Mouse (Mus musculus) cerebellum, adult 8-10 months (tissue): ENCODE results near the gene D430041D05Rik.
"Not testable (repeated sequence)": the region's sequence is repeated elsewhere in the genome, so short reads cannot be mapped to it uniquely, and the experiment has no call there.

Experiments
- DNase-seq: peaks from one replicate; pipeline ENCODE4 v3.0.0; 2022

Gene D430041D05Rik

DNA sequence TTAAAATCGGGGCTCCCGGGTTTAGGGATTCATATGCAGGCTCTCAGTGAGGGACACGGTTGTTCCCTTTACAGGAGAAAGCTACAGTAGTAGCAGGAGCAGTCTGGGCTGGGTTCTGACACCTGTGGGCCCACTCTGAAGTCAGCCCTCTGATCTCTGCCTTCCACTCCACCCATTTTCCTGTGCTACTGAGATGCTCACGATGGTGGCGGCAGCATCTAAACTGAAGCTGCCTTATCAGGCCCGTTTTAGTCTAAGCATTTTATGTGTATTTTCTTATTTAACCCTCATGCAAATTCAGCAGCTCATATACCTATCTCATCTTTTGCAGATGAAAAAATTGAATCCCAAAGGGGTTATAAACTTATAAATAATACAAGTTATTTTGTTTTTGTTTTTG, 306.0 kb downstream of the D430041D05Rik start:
- DNase-seq = no peak

DNA sequence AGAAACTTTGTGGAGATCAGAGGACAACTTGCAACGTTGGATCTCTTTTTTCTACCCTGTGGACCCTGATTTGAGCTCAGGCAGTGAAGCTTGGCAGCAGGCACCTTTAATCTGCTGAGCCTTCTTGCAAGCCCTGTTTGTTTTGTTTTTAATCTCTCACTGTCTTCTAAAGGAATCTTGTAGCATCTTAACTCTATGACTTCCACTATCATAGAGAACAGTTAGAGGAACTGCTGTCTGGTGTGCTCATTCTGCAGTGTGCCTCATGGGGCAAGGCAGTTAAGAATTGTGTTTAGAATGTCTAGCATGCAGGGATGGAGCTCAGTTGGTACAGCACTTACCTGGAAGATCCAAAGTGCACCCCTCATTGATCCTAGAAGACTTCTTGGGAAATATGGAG, 310.9 kb downstream of the D430041D05Rik start:
- no peak for DNase-seq

DNA sequence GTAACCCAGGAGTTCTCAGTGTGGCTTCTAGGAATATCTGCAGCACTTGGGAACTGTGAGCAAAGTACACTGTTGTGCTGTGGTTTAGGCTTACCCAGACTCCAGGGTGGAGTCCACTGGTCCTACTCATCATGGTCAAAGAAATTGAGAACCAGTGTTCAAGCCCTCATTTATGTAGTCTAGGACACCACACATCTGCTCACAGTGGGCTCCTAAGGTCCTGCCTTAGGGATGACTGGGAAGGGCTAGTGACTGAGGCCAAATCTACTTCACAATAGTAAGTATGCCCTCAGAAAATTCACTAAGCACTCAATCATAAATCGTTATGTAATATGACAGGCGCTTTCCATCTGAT, 311.6 kb downstream of the D430041D05Rik start:
- no peak for DNase-seq

DNA sequence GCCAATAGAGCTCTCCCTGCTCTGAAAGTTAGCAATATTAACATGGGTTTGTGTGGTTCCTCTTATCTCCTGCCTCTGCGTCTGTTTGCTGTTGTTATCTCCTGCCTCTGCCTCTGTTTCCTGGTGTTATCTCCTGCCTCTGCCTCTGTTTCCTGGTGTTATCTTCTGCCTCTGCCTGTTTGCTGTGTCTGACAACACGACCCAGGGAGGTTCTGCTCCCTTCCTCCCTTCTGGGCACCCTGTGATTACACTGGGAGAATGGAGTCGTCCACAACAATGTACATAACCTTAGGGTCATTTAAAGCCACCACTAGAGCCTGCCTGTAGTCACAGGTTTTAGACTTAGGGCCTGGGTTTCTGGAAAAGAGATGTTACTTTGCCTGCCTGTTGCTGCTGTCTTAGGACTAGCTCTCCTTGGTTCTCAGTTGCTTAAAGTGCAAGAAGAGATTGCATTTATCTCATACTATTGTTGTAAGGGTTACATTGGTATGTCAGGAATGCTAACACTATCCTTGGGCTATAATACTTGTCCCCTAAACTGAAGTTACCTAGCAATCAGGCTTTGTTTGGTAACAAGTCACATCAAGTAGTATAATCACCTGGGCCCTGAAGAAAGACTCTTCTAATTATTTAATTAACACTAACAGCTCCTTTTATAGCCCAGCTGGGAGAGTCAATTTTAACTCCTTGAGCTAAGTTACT, 312.1 kb downstream of the D430041D05Rik start:
- no peak for DNase-seq

DNA sequence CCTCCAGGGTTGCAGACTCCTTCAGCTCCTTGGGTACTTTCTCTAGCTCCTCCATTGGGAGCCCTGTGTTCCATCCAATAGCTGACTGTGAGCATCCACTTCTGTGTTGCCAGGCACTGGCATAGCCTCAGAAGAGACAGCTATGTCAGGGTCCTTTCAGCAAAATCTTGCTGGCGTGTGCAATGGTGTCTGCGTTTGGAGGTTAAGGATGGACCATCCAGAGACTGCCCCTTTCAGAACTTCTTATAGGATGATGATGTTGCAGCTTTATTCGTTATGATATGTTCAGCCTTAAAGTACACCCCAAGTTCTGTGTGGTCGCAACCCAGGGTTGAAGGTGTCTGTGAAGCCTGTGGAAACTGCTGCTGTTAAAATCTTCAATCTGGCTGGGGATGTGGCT, 313.4 kb downstream of the D430041D05Rik start:
- DNase-seq = not testable (repeated sequence)

DNA sequence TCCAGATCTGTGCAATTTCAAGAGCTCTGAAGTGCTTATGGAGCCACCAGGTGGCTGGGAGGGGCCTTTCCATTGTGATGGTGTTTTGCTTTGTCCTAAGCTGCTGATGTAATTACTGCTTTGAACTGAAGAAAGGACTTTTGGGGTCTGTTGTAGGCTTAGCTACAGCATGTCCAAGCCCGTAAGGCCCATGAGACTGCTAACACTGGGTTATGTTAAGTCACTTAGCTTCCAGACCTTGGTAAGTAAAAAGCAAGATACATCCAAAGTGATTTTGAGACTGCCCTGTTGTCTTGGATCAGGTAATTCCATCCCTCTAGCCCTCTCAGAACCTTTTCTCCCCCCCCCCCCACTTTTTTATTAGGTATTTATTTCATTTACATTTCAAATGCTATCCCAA, 314.0 kb downstream of the D430041D05Rik start:
- DNase-seq = not testable (repeated sequence)

DNA sequence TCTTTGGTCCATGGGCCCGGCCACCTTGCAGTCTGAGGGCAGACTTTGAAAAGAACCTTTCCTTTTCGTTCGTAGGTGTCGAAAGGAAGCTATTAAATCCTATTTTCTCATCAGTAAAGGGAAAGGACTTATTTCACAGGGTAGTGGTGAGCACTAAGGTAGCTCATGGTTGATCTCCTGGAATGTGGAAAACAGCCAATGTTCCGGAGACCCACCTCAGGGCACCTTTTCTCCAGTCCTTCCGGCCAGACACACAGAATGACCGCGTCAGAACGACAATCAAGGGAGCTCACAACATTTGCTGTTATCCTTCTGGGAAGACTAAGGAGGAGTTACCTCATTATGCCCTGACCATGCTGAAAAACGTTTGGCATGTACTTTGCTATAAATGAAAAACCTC, 314.6 kb downstream of the D430041D05Rik start:
- DNase-seq = no peak

DNA sequence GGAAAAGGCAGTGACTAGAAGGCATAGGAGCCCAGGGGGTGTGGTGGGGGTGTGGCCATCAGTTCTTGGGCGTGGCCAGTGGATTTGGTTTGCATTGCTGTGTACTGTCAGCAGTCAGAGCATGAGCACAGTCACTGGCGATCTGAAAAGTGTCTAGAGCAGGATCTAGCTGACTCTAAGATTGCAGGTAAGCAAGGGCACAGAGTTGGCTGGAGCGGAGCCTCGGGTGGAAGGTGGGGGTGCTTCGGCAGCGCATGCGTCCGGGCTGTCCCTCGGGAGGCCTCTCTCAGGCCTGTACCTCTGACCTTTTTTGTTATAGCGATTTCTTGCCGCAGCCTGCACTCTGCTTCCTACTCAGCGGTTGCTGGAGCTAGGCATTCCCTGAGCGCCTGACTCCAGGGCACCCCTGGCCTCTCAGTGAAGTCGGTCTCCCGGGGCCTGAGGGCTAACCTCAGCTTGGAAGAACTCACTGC, 315.0 kb downstream of the D430041D05Rik start, which contains the start of gene Cd59a:
Gene Cd59a (plus strand): TSS at position 61 of the 473 bp plus-strand sequence.
- peak; percentile 67 for DNase-seq

DNA sequence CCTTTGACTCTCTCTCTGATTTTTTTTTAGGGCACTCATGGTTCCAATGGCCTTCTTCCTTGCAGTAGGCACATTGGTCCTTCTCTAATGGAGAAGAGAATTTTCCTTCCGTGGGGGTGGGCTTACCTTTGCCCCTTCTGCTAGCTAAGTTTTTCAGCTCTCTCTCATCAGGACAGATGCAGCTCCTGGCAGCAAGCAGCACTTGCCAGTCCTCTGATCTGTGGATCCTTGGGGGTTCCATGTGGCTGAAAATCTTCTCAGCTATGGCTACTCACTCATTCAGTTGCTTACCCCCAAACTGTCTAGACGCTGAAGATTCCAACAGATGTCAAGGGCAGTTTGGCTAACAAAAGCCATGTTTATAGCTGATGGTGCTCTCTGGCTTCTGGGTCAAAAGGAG, 317.5 kb downstream of the D430041D05Rik start:
- no peak for DNase-seq
